Mouse (Mus musculus) heart, embryonic 12.5 days (tissue): ENCODE data around the gene Wwtr1. TPM values are rescaled to one million over a fixed set of nuclear protein-coding genes. Genes with fewer than 3 reads are reported as not detected.

Experiments
- ATAC-seq: fragments of 200-750 bp; cut with Nextera tagmentation; 2 replicates; pipeline ENCODE4 v1.8.0; 2017; ENCODE audit warnings: moderate TSS enrichment, moderate library complexity; ENCODE audit not compliant: insufficient number of reproducible peaks, low FRiP score
- H3K27ac ChIP-seq: fragments of 300-500 bp; sonication (generic); 2 replicates; pipeline ENCODE4 v1.5.1; 2016; ENCODE audit warnings: mild to moderate bottlenecking, moderate library complexity; ENCODE audit not compliant: poor library complexity, severe bottlenecking
- H3K27me3 ChIP-seq: fragments of 300-500 bp; sonication (generic); replicated peaks from 2 replicates; pipeline ENCODE4 v1.6.1; 2016; ENCODE audit warnings: mild to moderate bottlenecking, moderate library complexity
- H3K36me3 ChIP-seq: fragments of 300-500 bp; sonication (generic); 2 replicates; pipeline ENCODE4 v1.6.1; 2016; ENCODE audit warnings: mild to moderate bottlenecking, moderate library complexity
- H3K4me1 ChIP-seq: fragments of 300-500 bp; sonication (generic); replicated peaks from 2 replicates; pipeline ENCODE4 v1.6.1; 2016; ENCODE audit warnings: mild to moderate bottlenecking
- H3K4me2 ChIP-seq: fragments of 300-500 bp; sonication (generic); 2 replicates; pipeline ENCODE4 v1.6.1; 2016; ENCODE audit warnings: mild to moderate bottlenecking, moderate library complexity
- H3K4me3 ChIP-seq: fragments of 300-500 bp; sonication (generic); 2 replicates; pipeline ENCODE4 v1.5.1; 2016; ENCODE audit warnings: mild to moderate bottlenecking
- H3K9ac ChIP-seq: fragments of 300-500 bp; sonication (generic); 2 replicates; pipeline ENCODE4 v1.6.1; 2016; ENCODE audit warnings: mild to moderate bottlenecking, moderate library complexity
- H3K9me3 ChIP-seq: fragments of 300-500 bp; sonication (generic); replicated peaks from 2 replicates; pipeline ENCODE4 v1.6.1; 2016; ENCODE audit warnings: mild to moderate bottlenecking, moderate library complexity
- WGBS: fragments of 180-500 bp; shearing (Covaris S2); methylation state at CpG from one replicate; pipeline ENCODE4 v1.1.7; 2016; 5-methylcytosine and 5-hydroxymethylcytosine counted together
- polyA plus RNA-seq: library from polyadenylated mRNA; unstranded; fragments of >200 nt; fragmentation: Nextera tagmentation; extraction: Ambion mirVana; gene quantifications from 2 replicates; pipeline ENCODE4 v1.2.1, GENCODE M21; 2016

Gene Wwtr1
- polyA plus RNA-seq = 15.3 and 17.6 TPM in 2 replicates

DNA sequence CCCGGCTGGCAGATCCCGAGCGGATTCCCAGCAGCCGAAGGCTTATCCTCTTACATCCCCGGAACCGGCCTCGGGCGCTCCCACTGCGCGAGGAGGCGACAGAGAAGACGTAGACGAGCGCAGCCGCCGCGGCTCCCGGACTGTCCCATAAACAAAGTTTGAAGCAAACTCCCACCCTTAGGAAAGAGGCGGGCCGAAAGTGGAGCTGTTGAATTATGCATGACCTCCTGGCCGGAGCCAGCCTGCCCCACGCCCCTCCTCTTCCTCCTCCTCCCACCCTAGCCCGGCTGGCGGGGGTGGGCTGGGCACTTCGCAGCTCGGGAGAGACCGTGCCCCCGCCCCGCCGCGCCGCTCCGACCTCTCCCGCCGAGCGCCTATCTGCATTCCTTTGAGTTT lies at the start of gene Wwtr1:
Gene Wwtr1 (minus strand): TSS at position 251 of the 396 bp plus-strand sequence.
- under 1% methylated on average over 36 of the region's 36 CpGs for WGBS
- ATAC-seq = peak; percentile 95
- peak within 1 kb of the TSS; percentile 98 for H3K27ac ChIP-seq

DNA sequence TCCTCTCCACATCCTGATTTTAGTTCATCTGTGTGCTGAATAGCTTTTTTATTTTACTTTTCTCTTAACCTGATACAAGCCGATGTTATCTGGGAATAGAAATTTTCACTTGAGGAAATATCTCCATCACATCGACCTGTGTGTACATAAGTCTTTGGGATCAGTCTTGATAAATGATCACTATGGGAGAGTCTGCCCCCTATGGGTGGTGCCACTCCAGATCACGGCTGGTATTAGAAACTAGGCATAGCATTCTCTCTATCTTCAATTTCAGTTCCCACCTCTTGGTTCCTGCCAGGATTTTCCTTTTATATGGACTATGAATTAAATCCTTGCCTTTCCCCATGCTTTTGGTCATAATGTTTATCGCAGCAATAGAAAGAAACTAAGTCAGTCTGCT lies 44.0 kb upstream of the Wwtr1 start:
- Histone ChIP-seq H3K27ac (no peak overlapping the region), H3K9ac (no peak overlapping the region), H3K9me3 (no peaks in the 10 kb centered on the region), H3K4me3 (no peak overlapping the region), H3K27me3 (no peaks in the 10 kb centered on the region), H3K36me3 (no peaks in the 10 kb centered on the region), H3K4me2 (no peak overlapping the region), H3K4me1 (no peaks in the 10 kb centered on the region)
- ATAC-seq = no peak
- 71% methylated on average over 4 of the region's 4 CpGs for WGBS

More for the DNA sequence above, at the start of gene Wwtr1:
- no peaks in the 10 kb centered on the region for H3K27me3 ChIP-seq
- H3K4me3 ChIP-seq = peak within 1 kb of the TSS; percentile 89
- no peaks in the 10 kb centered on the region for H3K9me3 ChIP-seq
- peak within 1 kb of the TSS; percentile 88 for H3K4me2 ChIP-seq
- peaks cover 6% of the 10 kb centered on the region for H3K36me3 ChIP-seq
- H3K9ac ChIP-seq = peak within 1 kb of the TSS; percentile 86
- H3K4me1 ChIP-seq = peaks cover 22% of the 10 kb centered on the region

DNA sequence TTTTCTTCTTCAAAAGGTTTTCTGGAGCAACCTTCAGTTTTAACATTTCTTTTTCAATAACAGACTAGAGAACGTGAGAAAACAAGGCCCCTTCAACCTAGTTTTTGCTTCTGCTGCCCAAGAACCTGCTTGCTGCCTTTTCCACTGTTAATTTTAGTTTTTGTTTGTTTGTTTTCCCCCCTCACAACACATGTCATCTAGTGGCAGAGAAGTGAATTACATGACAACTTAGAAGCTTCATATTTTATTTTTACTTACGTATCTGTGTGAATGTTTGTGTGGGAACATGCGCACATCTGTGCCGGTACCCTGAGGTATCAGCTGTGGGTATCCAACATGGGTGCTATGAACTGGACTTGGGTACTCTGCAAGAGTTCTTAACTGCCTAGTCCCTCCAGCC lies 39.9 kb upstream of the Wwtr1 start:
- H3K27me3 ChIP-seq = no peaks in the 10 kb centered on the region
- no peaks in the 10 kb centered on the region for H3K36me3 ChIP-seq
- H3K27ac ChIP-seq = no peak overlapping the region
- H3K4me2 ChIP-seq = no peak overlapping the region
- ATAC-seq = no peak
- no peak overlapping the region for H3K4me3 ChIP-seq
- no peaks in the 10 kb centered on the region for H3K9me3 ChIP-seq
- H3K4me1 ChIP-seq = peaks cover 6% of the 10 kb centered on the region
- no peak overlapping the region for H3K9ac ChIP-seq
- WGBS = 87% methylated on average over 4 of the region's 4 CpGs

DNA sequence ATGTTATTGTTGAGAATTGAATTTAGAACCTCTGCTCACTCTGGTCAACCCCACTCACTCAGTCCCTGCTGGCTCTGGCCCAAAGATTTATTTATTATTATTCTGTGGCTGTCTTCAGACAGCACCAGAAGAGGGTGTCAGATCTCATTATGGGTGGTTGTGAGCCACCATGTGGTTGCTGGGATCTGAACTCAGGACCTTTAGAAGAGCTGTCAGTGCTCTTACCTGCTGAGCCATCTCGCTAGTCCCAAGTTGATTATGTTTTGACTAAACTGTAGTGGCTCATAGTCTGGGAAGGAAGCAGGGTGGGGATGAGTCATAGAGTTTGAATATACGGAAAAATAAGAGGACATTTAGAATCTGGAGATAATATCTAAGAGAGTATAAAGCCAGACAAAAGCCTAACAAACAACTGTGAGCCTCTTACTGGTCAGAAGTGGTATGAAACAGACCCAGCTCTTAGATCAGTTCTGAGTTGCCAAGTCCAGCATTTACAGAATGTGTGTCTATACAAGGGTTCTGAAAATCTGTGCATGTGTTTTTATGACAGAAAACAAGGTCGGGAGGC lies 36.8 kb upstream of the Wwtr1 start:
- H3K4me1 ChIP-seq = peaks cover 6% of the 10 kb centered on the region
- no peak for ATAC-seq
- H3K9ac ChIP-seq = no peak overlapping the region
- 66% methylated on average over 3 of the region's 3 CpGs for WGBS
- no peak overlapping the region for H3K4me3 ChIP-seq
- H3K27me3 ChIP-seq = no peaks in the 10 kb centered on the region
- H3K36me3 ChIP-seq = no peaks in the 10 kb centered on the region
- no peaks in the 10 kb centered on the region for H3K9me3 ChIP-seq
- H3K27ac ChIP-seq = no peak overlapping the region
- no peak overlapping the region for H3K4me2 ChIP-seq

DNA sequence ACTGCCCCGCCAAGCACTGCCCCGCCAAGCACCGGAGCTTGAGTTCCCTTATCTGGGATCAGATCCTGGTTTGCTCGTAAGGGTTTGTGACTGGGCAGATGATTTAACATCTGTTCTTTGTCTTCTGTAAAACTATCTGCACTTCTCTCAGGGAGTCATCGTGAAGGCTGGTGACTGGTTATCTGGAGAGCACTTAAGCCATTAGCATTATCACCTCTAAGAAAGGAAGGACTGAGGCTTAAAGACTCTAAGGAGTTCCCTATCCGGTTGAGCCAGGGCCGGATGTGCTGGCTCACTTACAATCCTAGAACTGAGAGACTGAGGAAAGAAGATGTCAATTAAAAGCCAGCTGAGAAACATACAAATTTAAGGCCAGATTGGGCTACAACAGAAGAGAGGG lies 36.1 kb upstream of the Wwtr1 start:
- ATAC-seq = no peak
- Histone ChIP-seq H3K9ac (no peak overlapping the region), H3K27ac (no peak overlapping the region), H3K4me2 (no peak overlapping the region), H3K27me3 (no peaks in the 10 kb centered on the region), H3K36me3 (no peaks in the 10 kb centered on the region), H3K4me1 (peaks cover 6% of the 10 kb centered on the region), H3K4me3 (no peak overlapping the region), H3K9me3 (no peaks in the 10 kb centered on the region)
- 14% methylated on average over 7 of the region's 7 CpGs for WGBS

DNA sequence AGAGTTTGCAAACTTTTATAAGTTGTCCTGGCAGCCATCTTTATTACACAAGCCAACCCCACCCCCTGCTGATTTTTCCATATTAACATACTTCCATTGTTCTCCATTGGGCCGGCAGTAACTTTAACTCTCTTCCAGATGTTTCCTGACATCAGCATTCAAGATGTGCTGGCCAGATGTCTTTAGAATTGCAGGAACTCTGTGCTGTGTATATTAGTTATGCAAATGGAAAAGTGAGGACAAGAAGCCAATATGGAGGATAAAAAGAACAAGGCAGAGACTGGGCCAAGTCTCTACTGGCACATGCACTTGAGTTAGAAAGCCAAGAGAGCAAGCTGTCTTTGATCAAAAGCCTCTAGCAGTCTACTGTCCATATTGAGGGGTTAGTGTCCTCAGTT lies 28.9 kb upstream of the Wwtr1 start:
- H3K27ac ChIP-seq = no peak overlapping the region
- H3K27me3 ChIP-seq = no peaks in the 10 kb centered on the region
- H3K4me3 ChIP-seq = no peak overlapping the region
- H3K36me3 ChIP-seq = no peaks in the 10 kb centered on the region
- H3K9ac ChIP-seq = no peak overlapping the region
- no peak for ATAC-seq
- 49% methylated on average over 1 of the region's 1 CpGs for WGBS
- no peaks in the 10 kb centered on the region for H3K9me3 ChIP-seq
- H3K4me2 ChIP-seq = no peak overlapping the region
- H3K4me1 ChIP-seq = no peaks in the 10 kb centered on the region

DNA sequence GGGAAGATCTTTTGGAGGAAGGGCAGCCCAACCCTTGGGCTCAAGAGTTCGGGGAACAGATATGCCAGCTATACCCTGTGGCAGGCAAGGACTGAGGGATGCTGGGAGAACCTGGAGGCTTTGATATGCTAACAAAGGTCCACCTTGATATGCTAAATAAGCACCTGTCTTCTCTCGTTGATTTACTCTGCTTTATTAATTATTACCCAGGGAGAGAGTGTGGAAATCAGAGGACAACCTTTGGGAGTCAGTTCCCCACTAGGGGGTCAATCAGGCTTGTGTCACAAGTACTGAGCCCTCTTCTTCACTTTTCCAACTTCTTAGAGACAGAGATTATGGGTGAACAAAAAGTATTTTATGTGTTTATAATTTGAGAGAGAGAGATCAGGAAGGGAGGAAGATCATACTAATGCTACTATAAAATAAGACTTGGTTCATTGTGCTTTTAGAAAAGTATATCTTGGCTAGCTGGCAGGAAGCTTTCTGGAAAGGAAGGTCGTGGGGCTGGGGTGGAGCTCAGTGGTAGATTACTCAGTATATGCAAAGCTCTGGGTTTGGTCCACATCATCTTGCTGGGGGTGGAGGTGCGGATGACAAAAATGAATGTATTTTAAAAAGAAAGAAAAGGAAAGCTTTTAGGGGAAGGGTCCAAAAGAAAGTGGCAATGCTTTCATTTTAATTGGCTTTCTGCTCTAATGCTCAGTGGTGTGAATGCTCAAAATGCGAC lies 28.3 kb upstream of the Wwtr1 start:
- 67% methylated on average over 5 of the region's 5 CpGs for WGBS
- Histone ChIP-seq H3K4me1 (no peaks in the 10 kb centered on the region), H3K9me3 (no peaks in the 10 kb centered on the region), H3K4me2 (no peak overlapping the region), H3K27me3 (no peaks in the 10 kb centered on the region; the same call in 1 of the 2 replicates), H3K36me3 (no peaks in the 10 kb centered on the region), H3K9ac (no peak overlapping the region), H3K27ac (no peak overlapping the region), H3K4me3 (no peak overlapping the region)
- ATAC-seq = no peak

DNA sequence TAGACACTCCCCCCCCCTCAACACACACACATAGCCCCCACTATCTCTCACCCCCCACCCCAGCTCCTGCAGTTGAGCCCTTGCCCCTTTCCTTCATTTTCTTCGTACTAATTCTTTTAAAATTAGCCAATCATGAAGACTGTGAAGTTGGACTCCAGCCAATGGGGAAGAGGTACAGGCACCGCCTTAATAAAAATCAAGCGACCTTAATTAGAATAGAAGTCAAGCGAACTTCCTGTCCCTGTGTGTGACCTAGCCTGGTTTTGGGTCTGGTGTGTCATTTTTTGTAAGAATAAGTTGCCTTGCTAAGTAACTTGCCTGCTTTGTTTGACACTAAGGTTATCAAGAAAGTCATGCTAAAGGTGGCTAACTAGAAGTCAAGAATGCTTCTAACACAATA lies 26.9 kb upstream of the Wwtr1 start:
- no peak for ATAC-seq
- WGBS = 86% methylated on average over 4 of the region's 4 CpGs

DNA sequence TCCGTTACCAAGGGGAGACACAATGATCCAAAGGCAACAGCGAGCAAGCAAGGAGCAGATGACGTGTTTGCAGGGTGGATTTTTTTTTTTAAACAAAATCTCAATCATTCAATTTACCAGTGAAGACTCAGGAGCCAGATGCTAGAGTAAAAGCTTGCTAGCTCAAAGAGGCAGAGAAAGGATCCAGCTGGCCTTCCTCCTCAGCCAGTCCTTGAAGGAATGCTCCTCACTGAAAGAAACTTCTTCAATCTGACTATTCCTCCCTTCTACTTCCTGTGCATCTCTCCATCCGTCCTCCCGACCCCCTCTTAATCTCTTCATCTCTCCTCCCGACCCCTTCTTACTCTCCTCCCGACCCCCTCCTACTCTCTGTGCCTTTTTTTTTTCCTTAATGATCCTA lies 20.9 kb upstream of the Wwtr1 start:
- H3K4me2 ChIP-seq = no peak overlapping the region
- no peak overlapping the region for H3K4me3 ChIP-seq
- no peak for ATAC-seq
- H3K9me3 ChIP-seq = no peaks in the 10 kb centered on the region
- H3K27me3 ChIP-seq = no peaks in the 10 kb centered on the region; the same call in 1 of the 2 replicates
- no peaks in the 10 kb centered on the region for H3K36me3 ChIP-seq
- 0 out of 2 replicates have a peak, but pooled peaks cover 2% of the 10 kb centered on the region for H3K4me1 ChIP-seq
- WGBS = 50% methylated on average over 7 of the region's 7 CpGs
- no peak overlapping the region for H3K27ac ChIP-seq
- H3K9ac ChIP-seq = no peak overlapping the region

More for the DNA sequence above, 26.9 kb upstream of the Wwtr1 start:
- no peaks in the 10 kb centered on the region for H3K9me3 ChIP-seq
- H3K4me2 ChIP-seq = no peak overlapping the region
- no peaks in the 10 kb centered on the region; the same call in 1 of the 2 replicates for H3K27me3 ChIP-seq
- no peak overlapping the region for H3K9ac ChIP-seq
- H3K4me3 ChIP-seq = no peak overlapping the region
- H3K36me3 ChIP-seq = no peaks in the 10 kb centered on the region
- no peak overlapping the region for H3K27ac ChIP-seq
- H3K4me1 ChIP-seq = no peaks in the 10 kb centered on the region

DNA sequence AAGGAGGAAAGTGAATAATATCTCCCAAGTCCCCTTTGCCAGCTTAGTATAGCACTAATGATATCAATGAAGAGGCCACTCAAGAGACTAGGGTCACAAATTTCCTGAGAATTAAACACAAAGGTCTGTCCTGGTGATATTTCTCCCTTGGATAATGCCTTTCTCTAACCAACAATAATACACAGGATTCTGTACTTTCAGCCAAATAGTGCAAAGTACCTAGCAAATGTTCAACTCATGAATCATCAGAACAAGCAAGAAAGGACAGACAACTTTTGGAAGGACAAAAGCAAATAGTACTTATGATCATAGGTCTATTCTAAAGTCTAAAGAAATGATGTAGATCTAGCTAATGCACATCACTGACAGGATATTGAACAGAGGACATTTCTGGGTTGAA lies 19.8 kb upstream of the Wwtr1 start:
- Histone ChIP-seq H3K9ac (no peak overlapping the region), H3K4me2 (no peak overlapping the region)
- no peak for ATAC-seq

DNA sequence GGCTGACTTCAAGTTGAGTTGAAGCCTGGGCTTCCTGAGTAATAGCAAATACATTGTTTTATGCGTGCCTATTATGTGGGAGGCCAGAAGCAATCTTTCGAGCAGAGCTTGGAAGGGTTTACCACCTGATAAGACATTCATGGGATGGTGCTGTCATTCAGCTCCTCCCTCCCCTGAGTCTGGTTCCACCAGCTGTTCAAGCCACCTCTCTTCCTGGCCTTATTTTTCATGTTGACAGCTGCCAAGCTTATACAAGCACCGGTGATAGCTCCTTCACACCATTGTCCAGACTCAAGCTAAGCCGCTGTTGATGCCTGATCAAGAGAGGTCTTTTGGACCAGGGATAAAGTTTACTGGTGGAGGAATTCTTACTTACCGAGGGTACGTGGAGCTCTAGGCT lies 10.3 kb upstream of the Wwtr1 start:
- no peak overlapping the region for H3K4me2 ChIP-seq
- H3K4me1 ChIP-seq = peaks cover 13% of the 10 kb centered on the region; the same call in 1 of the 2 replicates
- no peak overlapping the region for H3K27ac ChIP-seq
- no peaks in the 10 kb centered on the region for H3K9me3 ChIP-seq
- WGBS = 31% methylated on average over 6 of the region's 6 CpGs
- no peak for ATAC-seq
- H3K27me3 ChIP-seq = no peaks in the 10 kb centered on the region
- H3K4me3 ChIP-seq = no peak overlapping the region
- H3K9ac ChIP-seq = no peak overlapping the region
- no peaks in the 10 kb centered on the region for H3K36me3 ChIP-seq

More for the DNA sequence above, 19.8 kb upstream of the Wwtr1 start:
- Histone ChIP-seq H3K27me3 (no peaks in the 10 kb centered on the region; the same call in 1 of the 2 replicates), H3K4me1 (0 out of 2 replicates have a peak, but pooled peaks cover 2% of the 10 kb centered on the region), H3K36me3 (no peaks in the 10 kb centered on the region), H3K9me3 (no peaks in the 10 kb centered on the region), H3K4me3 (no peak overlapping the region), H3K27ac (no peak overlapping the region)
